Comparison of ENCODE assay signal across 11 mouse cellular contexts in the genomic region with DNA sequence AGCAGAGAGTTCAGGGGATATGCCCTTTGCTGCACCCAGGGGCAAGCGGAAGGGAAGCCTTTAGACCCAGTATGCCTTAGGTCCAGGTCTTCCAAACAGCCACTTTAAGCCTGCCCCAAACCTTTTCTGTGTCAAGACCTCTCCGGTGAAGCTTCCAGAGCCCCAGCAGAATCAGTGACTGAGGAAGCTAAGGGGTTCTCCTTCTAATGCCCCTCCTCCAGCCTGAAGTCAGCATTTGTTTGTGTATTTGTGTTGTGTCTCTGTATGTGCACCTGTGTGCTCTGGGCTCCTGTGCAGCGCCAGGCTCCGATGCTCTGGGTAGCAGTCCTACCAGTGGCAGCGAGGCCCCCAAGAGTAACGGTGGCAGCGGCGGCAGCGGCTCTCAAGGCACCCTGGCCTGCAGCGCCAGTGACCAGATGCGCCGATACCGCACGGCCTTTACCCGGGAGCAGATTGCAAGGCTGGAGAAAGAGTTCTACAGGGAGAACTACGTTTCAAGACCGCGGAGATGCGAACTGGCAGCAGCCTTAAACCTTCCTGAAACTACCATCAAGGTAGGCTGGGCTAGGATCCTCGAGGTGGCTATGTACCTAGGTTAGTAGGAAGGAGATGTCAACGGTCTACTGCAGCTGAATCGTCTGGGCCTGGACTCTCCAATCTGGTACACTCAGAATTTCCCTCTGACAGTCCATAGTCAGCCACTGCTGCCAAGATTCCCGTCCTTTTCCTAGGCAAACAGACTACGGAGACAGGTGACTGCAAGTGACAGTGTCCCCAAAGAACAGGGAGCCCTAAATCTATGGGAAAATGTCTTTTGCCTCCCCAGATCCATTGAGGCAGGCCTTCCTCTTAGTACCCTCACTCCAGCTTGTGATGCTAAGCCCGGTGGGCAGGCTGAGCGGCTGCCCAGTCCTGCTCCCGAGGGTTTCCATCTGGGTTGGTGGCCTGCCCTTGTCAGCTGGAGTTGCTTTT. TPM values are rescaled to one million over a fixed set of nuclear protein-coding genes. Genes with fewer than 3 reads are reported as not detected.
DNase-seq lines count a peak whose midpoint lies in the region; ATAC-seq and TF ChIP-seq lines count a peak whose summit lies in the region.
"Had no signal": no experiment of that assay in that cellular context is flagged by ENCODE, and none has a peak within 500 bp of the region (broad histone marks: within the 10 kb centered on the region; RNA-seq: fewer than 3 reads in every experiment).

No protein-coding gene starts in this region.

- peak overlapping the region; percentile 53; the same call in 1 of the 2 replicates for H3K4me2 ChIP-seq in kidney, embryonic 16.5 days (replicated peaks; ENCODE audit: low read depth, low read length)
- peak overlapping the region; percentile 54 for H3K4me2 ChIP-seq in hindbrain, embryonic 15.5 days
- no peak overlapping the region for H3K4me2 ChIP-seq in midbrain, postnatal 0 days (ENCODE audit: low read depth, low read length, poor library complexity, severe bottlenecking)

- H3K4me3 ChIP-seq in kidney, embryonic 16.5 days (ENCODE audit: low read length) = no peak overlapping the region; the same call in 1 of the 2 replicates
- H3K4me3 ChIP-seq in hindbrain, embryonic 15.5 days = peak overlapping the region; percentile 26
- H3K4me3 ChIP-seq in midbrain, postnatal 0 days (ENCODE audit: low read depth, low read length) = peak overlapping the region; percentile 8; the same call in 1 of the 2 replicates
- H3K4me3 ChIP-seq: erythroblast, embryonic 14.5 days; myocyte had no signal

- H3K27me3 ChIP-seq in kidney, embryonic 16.5 days (ENCODE audit: insufficient read depth, low read length) = peaks cover 92% of the 10 kb centered on the region
- peaks cover 78% of the 10 kb centered on the region for H3K27me3 ChIP-seq in hindbrain, embryonic 15.5 days
- peaks cover 83% of the 10 kb centered on the region for H3K27me3 ChIP-seq in midbrain, postnatal 0 days (ENCODE audit: insufficient read depth, low read length)

- DNase-seq in embryo, embryonic 10.5 days (ENCODE audit: low spot score) = peak; percentile 47
- DNase-seq in embryo, embryonic 10 days (ENCODE audit: low spot score) = no peak
- DNase-seq in kidney, postnatal 10 days = no peak
- no peak for DNase-seq in midbrain, postnatal 0 days (ENCODE audit: low spot score)
- DNase-seq in spleen, adult 18-20 months = no peak
- DNase-seq in thymus, postnatal 36 days = no peak

- peaks cover 20% of the 10 kb centered on the region for H3K4me1 ChIP-seq in kidney, embryonic 16.5 days (ENCODE audit: insufficient read depth, low read length)
- H3K4me1 ChIP-seq in hindbrain, embryonic 15.5 days (replicated peaks) = peaks cover 9% of the 10 kb centered on the region
- no peaks in the 10 kb centered on the region for H3K4me1 ChIP-seq in midbrain, postnatal 0 days (ENCODE audit: insufficient read depth, low read length)

- no peak for TF ChIP-seq CTCF in midbrain, postnatal 0 days (IDR thresholded peaks at IDR 0.05)

- no peak for ATAC-seq in kidney, embryonic 16.5 days (ENCODE audit: low FRiP score, low TSS enrichment)
- no peak for ATAC-seq in hindbrain, embryonic 15.5 days (ENCODE audit: low FRiP score, low read depth)
- no peak for ATAC-seq in midbrain, postnatal 0 days (ENCODE audit: low FRiP score)

- no peak overlapping the region for H3K27ac ChIP-seq in kidney, embryonic 16.5 days (ENCODE audit: low read length)
- no peak overlapping the region for H3K27ac ChIP-seq in hindbrain, embryonic 15.5 days (replicated peaks)
- no peak overlapping the region for H3K27ac ChIP-seq in midbrain, postnatal 0 days (ENCODE audit: low read depth, low read length)

- WGBS in kidney, embryonic 16.5 days = 7% methylated on average over 27 of the region's 27 CpGs
- 2% methylated on average over 27 of the region's 27 CpGs for WGBS in hindbrain, embryonic 15.5 days
- 3% methylated on average over 27 of the region's 27 CpGs for WGBS in midbrain, postnatal 0 days

- H3K9ac ChIP-seq in kidney, embryonic 16.5 days (replicated peaks; ENCODE audit: low read length) = no peak overlapping the region
- H3K9ac ChIP-seq in hindbrain, embryonic 15.5 days = no peak overlapping the region
- no peak overlapping the region for H3K9ac ChIP-seq in midbrain, postnatal 0 days (replicated peaks; ENCODE audit: low read length, poor library complexity, severe bottlenecking)

- no peaks in the 10 kb centered on the region for H3K36me3 ChIP-seq in kidney, embryonic 16.5 days (ENCODE audit: insufficient read depth, low read length)
- no peaks in the 10 kb centered on the region for H3K36me3 ChIP-seq in hindbrain, embryonic 15.5 days
- H3K36me3 ChIP-seq in midbrain, postnatal 0 days (ENCODE audit: insufficient read depth, low read length) = no peaks in the 10 kb centered on the region

- H3K9me3 ChIP-seq in kidney, embryonic 16.5 days (ENCODE audit: low read length) = no peaks in the 10 kb centered on the region
- no peaks in the 10 kb centered on the region for H3K9me3 ChIP-seq in hindbrain, embryonic 15.5 days
- H3K9me3 ChIP-seq in midbrain, postnatal 0 days (ENCODE audit: low read length) = no peaks in the 10 kb centered on the region

RNA-seq across cellular contexts. Expression of a gene that starts 2.4 kb away (rescaled TPM):
- polyA plus RNA-seq in kidney, embryonic 16.5 days (2015; fragmentation: Nextera tagmentation; extraction: Ambion mirVana) = not detected in 2 replicates
- polyA plus RNA-seq in hindbrain, embryonic 15.5 days (2015; fragmentation: Nextera tagmentation; extraction: Ambion mirVana) = 2.7 and 3.8 TPM in 2 replicates
- 1.0 and 2.2 TPM in 2 replicates for total RNA-seq in midbrain, postnatal 0 days (2014; rRNA removed)
- 0.85 and 1.0 TPM in 2 replicates for polyA plus RNA-seq in midbrain, postnatal 0 days (2015; fragmentation: Nextera tagmentation; extraction: Ambion mirVana)
- total RNA-seq: left cerebral cortex, postnatal 14 days had no signal
- polyA plus RNA-seq: erythroblast, embryonic 14.5 days; myocyte had no signal

RNA-seq across cellular contexts. Expression of a gene that starts 55.0 kb away (rescaled TPM):
- polyA plus RNA-seq in kidney, embryonic 16.5 days (2015; fragmentation: Nextera tagmentation; extraction: Ambion mirVana) = 0.15 TPM in 2 replicates
- 0.07 TPM in 1 of 2 replicates, not detected in the other for polyA plus RNA-seq in hindbrain, embryonic 15.5 days (2015; fragmentation: Nextera tagmentation; extraction: Ambion mirVana)
- total RNA-seq in midbrain, postnatal 0 days (2014; rRNA removed) = not detected in 2 replicates
- not detected in 2 replicates for polyA plus RNA-seq in midbrain, postnatal 0 days (2015; fragmentation: Nextera tagmentation; extraction: Ambion mirVana)
- total RNA-seq: left cerebral cortex, postnatal 14 days had no signal
- polyA plus RNA-seq: erythroblast, embryonic 14.5 days had no signal
